Mouse (Mus musculus): ENCODE measurements around the gene Tmsb4x. TPM values are rescaled to one million over a fixed set of nuclear protein-coding genes. Genes with fewer than 3 reads are reported as not detected.

Gene Tmsb4x
- polyA plus RNA-seq, 1 experiment: 60.8 TPM

DNA sequence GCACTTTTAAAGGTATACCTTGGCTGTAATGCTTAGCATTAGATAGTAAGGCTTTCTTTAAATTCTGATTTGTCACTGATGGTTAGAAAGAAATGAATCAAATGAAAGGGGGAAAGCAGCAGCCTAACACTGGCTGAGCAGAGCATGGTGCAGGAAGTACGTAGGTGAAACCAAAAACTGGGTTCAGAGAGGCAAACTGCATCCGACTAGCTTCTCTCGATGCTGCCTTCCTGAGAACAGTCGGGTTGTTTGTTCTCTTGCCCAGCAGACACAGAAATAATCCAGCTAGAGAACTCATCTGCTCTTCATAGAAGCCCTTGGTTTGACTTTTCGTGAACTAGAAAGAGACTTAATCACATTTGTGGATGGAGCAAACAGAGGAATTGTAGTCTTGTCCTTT is 26.7 kb downstream of the Tmsb4x start:
- Histone ChIP-seq H3K4me3 (ENCODE audit: control insufficient read depth, low read depth, low read length) (no peak overlapping the region), H3K36me3 (ENCODE audit: control insufficient read depth, insufficient read depth, low read length) (no peaks in the 10 kb centered on the region), H3K4me1 (ENCODE audit: control insufficient read depth, insufficient read depth, low read length) (no peaks in the 10 kb centered on the region), H3K27me3 (ENCODE audit: control insufficient read depth, insufficient read depth, low read length) (no peaks in the 10 kb centered on the region), H3K27ac (ENCODE audit: control insufficient read depth, insufficient read depth, low read depth, low read length) (peak overlapping the region; percentile 17; the same call in 1 of the 2 replicates)
- TF ChIP-seq POLR2A (IDR thresholded peaks at IDR 0.05; ENCODE audit: control insufficient read depth, low read depth, low read length): no peak
- TF ChIP-seq CTCF (IDR thresholded peaks at IDR 0.05; ENCODE audit: control insufficient read depth, insufficient read depth, insufficient replicate concordance, low read depth, low read length): no peak

DNA sequence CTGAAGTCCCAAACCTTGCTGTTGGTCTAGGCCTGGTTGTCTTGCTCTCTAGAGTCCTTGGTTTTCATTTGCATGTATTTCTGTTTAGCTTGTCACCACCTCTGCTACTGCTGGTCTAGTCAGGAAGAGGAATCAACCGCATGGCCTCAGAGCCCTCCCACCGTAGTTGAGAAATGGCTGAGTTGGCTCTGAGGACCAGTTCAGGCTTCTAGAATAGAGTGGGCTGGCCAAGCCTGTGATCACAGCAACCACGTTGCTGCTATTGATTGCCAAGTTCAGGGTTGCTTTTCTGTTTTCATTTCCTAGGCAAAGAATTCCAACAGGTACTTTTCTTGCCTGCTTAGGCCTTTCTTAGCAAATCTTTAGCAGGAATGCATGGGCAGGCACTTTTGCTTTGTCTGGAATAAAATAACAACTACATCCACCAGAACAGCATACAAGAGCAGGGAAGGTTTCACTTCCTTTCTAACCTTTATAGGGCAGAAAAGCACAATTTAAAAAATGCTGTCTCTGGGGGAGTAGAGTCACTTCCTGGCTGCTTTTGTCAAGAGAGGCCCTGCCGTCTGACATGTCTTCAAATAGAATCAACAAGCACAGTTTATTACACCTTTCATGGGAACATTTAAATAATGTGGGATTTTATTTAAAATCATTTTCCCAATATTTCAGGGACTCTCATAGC is 29.0 kb downstream of the Tmsb4x start:
- Histone ChIP-seq H3K4me3 (ENCODE audit: control insufficient read depth, low read depth, low read length) (no peak overlapping the region), H3K27ac (ENCODE audit: control insufficient read depth, insufficient read depth, low read depth, low read length) (peak overlapping the region; percentile 62; the same call in 1 of the 2 replicates), H3K4me1 (ENCODE audit: control insufficient read depth, insufficient read depth, low read length) (no peaks in the 10 kb centered on the region), H3K27me3 (ENCODE audit: control insufficient read depth, insufficient read depth, low read length) (no peaks in the 10 kb centered on the region), H3K36me3 (ENCODE audit: control insufficient read depth, insufficient read depth, low read length) (no peaks in the 10 kb centered on the region)
- TF ChIP-seq CTCF (IDR thresholded peaks at IDR 0.05; ENCODE audit: control insufficient read depth, insufficient read depth, insufficient replicate concordance, low read depth, low read length) (no peak), POLR2A (IDR thresholded peaks at IDR 0.05; ENCODE audit: control insufficient read depth, low read depth, low read length) (no peak)

- H3K36me3 ChIP-seq (ENCODE audit: control insufficient read depth, insufficient read depth, low read length): no peaks in the 10 kb centered on the region
- H3K4me3 ChIP-seq (ENCODE audit: control insufficient read depth, low read depth, low read length): no peak overlapping the region
- H3K27me3 ChIP-seq (ENCODE audit: control insufficient read depth, insufficient read depth, low read length): no peaks in the 10 kb centered on the region
- peak overlapping the region; percentile 21; the same call in 1 of the 2 replicates for H3K27ac ChIP-seq (ENCODE audit: control insufficient read depth, insufficient read depth, low read depth, low read length)
- no peak for TF ChIP-seq CTCF (IDR thresholded peaks at IDR 0.05; ENCODE audit: control insufficient read depth, insufficient read depth, insufficient replicate concordance, low read depth, low read length)
- TF ChIP-seq POLR2A (IDR thresholded peaks at IDR 0.05; ENCODE audit: control insufficient read depth, low read depth, low read length): no peak
- no peaks in the 10 kb centered on the region for H3K4me1 ChIP-seq (ENCODE audit: control insufficient read depth, insufficient read depth, low read length)
Observed at GRCm38 (mm10) chrX:167179549-167179948, 29.6 kb downstream of the Tmsb4x start.

GRCm38 (mm10) chrX:167175319-167175718 is 33.8 kb downstream of the Tmsb4x start:
- Histone ChIP-seq H3K27me3 (ENCODE audit: control insufficient read depth, insufficient read depth, low read length) (no peaks in the 10 kb centered on the region), H3K36me3 (ENCODE audit: control insufficient read depth, insufficient read depth, low read length) (no peaks in the 10 kb centered on the region)
- TF ChIP-seq CTCF (IDR thresholded peaks at IDR 0.05; ENCODE audit: control insufficient read depth, insufficient read depth, insufficient replicate concordance, low read depth, low read length): no peak

DNA sequence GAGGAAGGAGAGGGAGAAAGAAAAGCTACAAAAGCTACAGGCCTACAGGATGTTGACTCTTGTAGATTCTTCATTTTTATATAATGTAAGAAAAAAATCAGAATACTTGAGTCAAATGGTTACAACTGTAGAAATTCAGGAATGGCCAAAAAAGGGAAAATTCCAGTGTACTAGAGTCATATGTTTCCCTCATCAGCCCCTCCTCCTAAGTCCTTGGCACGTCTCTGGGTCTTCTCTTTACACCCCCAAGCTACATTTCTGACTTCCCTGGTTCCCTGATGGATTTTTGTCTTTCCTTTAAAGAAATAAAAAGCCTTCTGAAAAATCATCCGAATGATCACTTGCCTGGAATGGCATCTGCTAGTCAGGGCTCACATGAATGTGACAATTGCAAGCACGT is 34.8 kb downstream of the Tmsb4x start:
- H3K4me1 ChIP-seq (ENCODE audit: control insufficient read depth, insufficient read depth, low read length): no peaks in the 10 kb centered on the region
- no peak for TF ChIP-seq CTCF (IDR thresholded peaks at IDR 0.05; ENCODE audit: control insufficient read depth, insufficient read depth, insufficient replicate concordance, low read depth, low read length)
- no peak for TF ChIP-seq POLR2A (IDR thresholded peaks at IDR 0.05; ENCODE audit: control insufficient read depth, low read depth, low read length)
- H3K36me3 ChIP-seq (ENCODE audit: control insufficient read depth, insufficient read depth, low read length): no peaks in the 10 kb centered on the region
- H3K27me3 ChIP-seq (ENCODE audit: control insufficient read depth, insufficient read depth, low read length): no peaks in the 10 kb centered on the region
- H3K27ac ChIP-seq (ENCODE audit: control insufficient read depth, insufficient read depth, low read depth, low read length): no peak overlapping the region
- no peak overlapping the region for H3K4me3 ChIP-seq (ENCODE audit: control insufficient read depth, low read depth, low read length)

More at GRCm38 (mm10) chrX:167175319-167175718, 33.8 kb downstream of the Tmsb4x start:
- no peaks in the 10 kb centered on the region for H3K4me1 ChIP-seq (ENCODE audit: control insufficient read depth, insufficient read depth, low read length)
- H3K27ac ChIP-seq (ENCODE audit: control insufficient read depth, insufficient read depth, low read depth, low read length): 0 out of 2 replicates have a peak overlapping the region, but pooled peaks have one; percentile 13
- no peak overlapping the region for H3K4me3 ChIP-seq (ENCODE audit: control insufficient read depth, low read depth, low read length)

DNA sequence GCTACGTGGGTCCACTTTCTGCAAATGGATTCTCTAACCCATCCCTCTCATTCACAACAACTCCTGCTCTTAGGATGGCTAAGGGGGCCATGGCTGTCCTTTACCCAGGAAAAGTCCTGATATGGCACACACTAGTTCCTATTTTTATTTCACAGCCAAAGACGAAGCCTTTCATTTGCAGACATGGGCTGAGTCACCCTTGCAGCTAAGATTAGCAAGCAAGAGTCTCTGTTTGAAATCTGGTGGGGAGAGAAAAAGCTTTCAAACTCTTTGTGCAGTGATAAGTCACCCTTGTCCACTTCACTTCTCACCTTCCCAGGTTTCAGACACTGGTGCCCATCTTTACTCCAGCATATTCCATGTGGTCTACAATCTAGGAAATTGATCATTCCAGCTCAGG is 36.9 kb downstream of the Tmsb4x start:
- Histone ChIP-seq H3K36me3 (ENCODE audit: control insufficient read depth, insufficient read depth, low read length) (no peaks in the 10 kb centered on the region), H3K4me1 (ENCODE audit: control insufficient read depth, insufficient read depth, low read length) (no peaks in the 10 kb centered on the region), H3K4me3 (ENCODE audit: control insufficient read depth, low read depth, low read length) (no peak overlapping the region), H3K27me3 (ENCODE audit: control insufficient read depth, insufficient read depth, low read length) (no peaks in the 10 kb centered on the region), H3K27ac (ENCODE audit: control insufficient read depth, insufficient read depth, low read depth, low read length) (peak overlapping the region; percentile 60)
- no peak for TF ChIP-seq POLR2A (IDR thresholded peaks at IDR 0.05; ENCODE audit: control insufficient read depth, low read depth, low read length)
- TF ChIP-seq CTCF (IDR thresholded peaks at IDR 0.05; ENCODE audit: control insufficient read depth, insufficient read depth, insufficient replicate concordance, low read depth, low read length): no peak

DNA sequence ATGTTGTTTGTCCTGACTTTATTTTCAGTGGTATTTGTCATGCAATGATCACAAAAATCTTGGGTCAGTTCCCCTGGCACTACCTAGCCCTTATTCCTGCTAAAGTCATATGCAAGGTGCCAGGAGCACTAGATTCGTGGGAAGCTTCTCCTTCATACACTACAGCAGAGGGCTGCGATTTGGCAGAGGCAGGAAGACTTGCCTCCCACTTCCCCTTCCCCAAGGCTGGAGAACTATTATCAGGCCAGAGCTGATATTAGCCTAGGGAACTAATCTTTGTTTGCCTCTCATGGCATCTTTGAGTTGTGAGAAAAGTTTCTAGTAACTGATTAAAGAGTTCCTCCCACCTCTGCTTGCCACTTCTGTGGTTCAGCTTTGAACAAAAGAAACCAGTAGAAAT is 37.8 kb downstream of the Tmsb4x start:
- Histone ChIP-seq H3K4me1 (ENCODE audit: control insufficient read depth, insufficient read depth, low read length) (no peaks in the 10 kb centered on the region), H3K36me3 (ENCODE audit: control insufficient read depth, insufficient read depth, low read length) (no peaks in the 10 kb centered on the region), H3K27ac (ENCODE audit: control insufficient read depth, insufficient read depth, low read depth, low read length) (no peak overlapping the region), H3K4me3 (ENCODE audit: control insufficient read depth, low read depth, low read length) (no peak overlapping the region), H3K27me3 (ENCODE audit: control insufficient read depth, insufficient read depth, low read length) (no peaks in the 10 kb centered on the region)
- TF ChIP-seq CTCF (IDR thresholded peaks at IDR 0.05; ENCODE audit: control insufficient read depth, insufficient read depth, insufficient replicate concordance, low read depth, low read length) (no peak), POLR2A (IDR thresholded peaks at IDR 0.05; ENCODE audit: control insufficient read depth, low read depth, low read length) (no peak)

Data from testis, adult 2 months (tissue).